Mouse (Mus musculus) heart, embryonic 11.5 days (tissue): ENCODE data around the gene Furin. TPM values are rescaled to one million over a fixed set of nuclear protein-coding genes. Genes with fewer than 3 reads are reported as not detected.

Experiments used
- ATAC-seq: fragments of 200-750 bp; cut with Nextera tagmentation; replicated peaks from 2 replicates; pipeline ENCODE4 v1.8.0; 2017; ENCODE audit warnings: moderate library complexity; ENCODE audit not compliant: insufficient number of reproducible peaks, low FRiP score, low TSS enrichment
- H3K27ac ChIP-seq: fragments of 300-500 bp; sonication (generic); 2 replicates; pipeline ENCODE4 v1.5.1; 2014; ENCODE audit warnings: mild to moderate bottlenecking, low read depth, low read length
- H3K27me3 ChIP-seq: fragments of 300-500 bp; sonication (generic); 2 replicates; pipeline ENCODE4 v1.6.1; 2014; ENCODE audit warnings: mild to moderate bottlenecking, low read length, mixed read lengths; ENCODE audit not compliant: control insufficient read depth, insufficient read depth
- H3K36me3 ChIP-seq: fragments of 300-500 bp; sonication (generic); 2 replicates; pipeline ENCODE4 v1.6.1; 2014; ENCODE audit warnings: mild to moderate bottlenecking, low read length, moderate library complexity, mixed read lengths; ENCODE audit not compliant: control insufficient read depth, insufficient read depth
- H3K4me1 ChIP-seq: fragments of 300-500 bp; sonication (generic); 2 replicates; pipeline ENCODE4 v1.6.1; 2014; ENCODE audit warnings: low read length; ENCODE audit not compliant: control insufficient read depth, insufficient read depth
- H3K4me2 ChIP-seq: fragments of 300-500 bp; sonication (generic); 2 replicates; pipeline ENCODE4 v1.6.1; 2014; ENCODE audit warnings: mild to moderate bottlenecking, moderate library complexity
- H3K4me3 ChIP-seq: fragments of 300-500 bp; sonication (generic); 2 replicates; pipeline ENCODE4 v1.5.1; 2014; ENCODE audit warnings: low read depth, low read length
- H3K9ac ChIP-seq: fragments of 300-500 bp; sonication (generic); 2 replicates; pipeline ENCODE4 v1.6.1; 2014; ENCODE audit warnings: mild to moderate bottlenecking, low read depth, low read length, moderate library complexity
- H3K9me3 ChIP-seq: fragments of 300-500 bp; sonication (generic); replicated peaks from 2 replicates; pipeline ENCODE4 v1.6.1; 2016; ENCODE audit warnings: low read length; ENCODE audit not compliant: control insufficient read depth
- WGBS: fragments of 180-500 bp; shearing (Covaris S2); extraction: QIAGEN DNeasy Blood & Tissue Kit; methylation state at CpG from one replicate; pipeline ENCODE4 v1.1.7; 2014; ENCODE audit not compliant: insufficient replicate concordance; 5-methylcytosine and 5-hydroxymethylcytosine counted together
- polyA plus RNA-seq: library from polyadenylated mRNA; unstranded; fragments of >200 nt; fragmentation: Nextera tagmentation; extraction: Ambion mirVana; gene quantifications from 2 replicates; pipeline ENCODE4 v1.2.1, GENCODE M21; 2014

Gene Furin
- polyA plus RNA-seq, 1 experiment from 2014 or later: 23.5 TPM

- no peak overlapping the region for H3K4me2 ChIP-seq
- no peaks in the 10 kb centered on the region for H3K36me3 ChIP-seq
- H3K9me3 ChIP-seq: no peaks in the 10 kb centered on the region
- no peak for ATAC-seq
- no peak overlapping the region; the same call in 1 of the 2 replicates for H3K4me3 ChIP-seq
- peaks cover 2% of the 10 kb centered on the region; the same call in 1 of the 2 replicates for H3K27me3 ChIP-seq
- 84% methylated on average over 3 of the region's 3 CpGs for WGBS
- no peak overlapping the region for H3K27ac ChIP-seq
- peaks cover 12% of the 10 kb centered on the region for H3K4me1 ChIP-seq
- H3K9ac ChIP-seq: no peak overlapping the region
These were observed 30.5 kb downstream of the Furin start for GRCm38 (mm10) chr7:80374733-80375132.

GRCm38 (mm10) chr7:80374280-80374679 lies 31.0 kb downstream of the Furin start:
- 57% methylated on average over 3 of the region's 3 CpGs for WGBS
- H3K9ac ChIP-seq: no peak overlapping the region
- peaks cover 17% of the 10 kb centered on the region for H3K4me1 ChIP-seq
- H3K9me3 ChIP-seq: no peaks in the 10 kb centered on the region
- H3K36me3 ChIP-seq: no peaks in the 10 kb centered on the region
- no peak overlapping the region for H3K27ac ChIP-seq
- no peak for ATAC-seq
- H3K27me3 ChIP-seq: peaks cover 2% of the 10 kb centered on the region; the same call in 1 of the 2 replicates
- no peak overlapping the region for H3K4me3 ChIP-seq
- H3K4me2 ChIP-seq: no peak overlapping the region

GRCm38 (mm10) chr7:80373850-80374249 lies 31.4 kb downstream of the Furin start:
- Histone ChIP-seq H3K27ac (no peak overlapping the region), H3K9ac (no peak overlapping the region), H3K4me1 (peaks cover 18% of the 10 kb centered on the region), H3K27me3 (peaks cover 2% of the 10 kb centered on the region; the same call in 1 of the 2 replicates), H3K4me2 (no peak overlapping the region), H3K4me3 (no peak overlapping the region), H3K36me3 (no peaks in the 10 kb centered on the region), H3K9me3 (no peaks in the 10 kb centered on the region)
- no peak for ATAC-seq
- WGBS: 83% methylated on average over 12 of the region's 12 CpGs

GRCm38 (mm10) chr7:80373352-80373751 lies 31.9 kb downstream of the Furin start:
- Histone ChIP-seq H3K36me3 (peaks cover under 1% of the 10 kb centered on the region; the same call in 1 of the 2 replicates), H3K4me1 (peaks cover 19% of the 10 kb centered on the region), H3K9me3 (no peaks in the 10 kb centered on the region), H3K4me3 (no peak overlapping the region), H3K4me2 (no peak overlapping the region), H3K27me3 (peaks cover 2% of the 10 kb centered on the region; the same call in 1 of the 2 replicates), H3K27ac (no peak overlapping the region), H3K9ac (no peak overlapping the region)
- no peak for ATAC-seq
- 75% methylated on average over 4 of the region's 4 CpGs for WGBS

DNA sequence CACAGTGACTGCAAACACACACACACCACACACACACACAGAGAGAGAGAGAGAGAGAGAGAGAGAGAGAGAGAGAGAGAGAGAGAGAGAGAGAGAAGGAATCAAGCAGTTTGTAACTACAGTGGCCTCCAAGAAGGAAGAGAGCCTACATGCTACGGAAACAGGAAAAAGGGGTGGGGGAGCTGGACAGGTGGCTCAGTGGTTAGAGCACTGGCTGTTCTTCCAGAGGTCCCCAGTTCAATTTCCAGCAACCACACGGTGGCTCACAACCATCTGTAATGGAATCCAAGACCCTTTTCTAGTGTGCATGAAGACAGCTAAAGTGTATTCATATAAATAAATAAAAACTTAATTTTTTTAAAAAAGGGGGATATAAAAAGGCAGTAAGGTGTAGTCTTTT lies 32.6 kb downstream of the Furin start:
- no peak overlapping the region for H3K4me3 ChIP-seq
- H3K36me3 ChIP-seq: peaks cover 7% of the 10 kb centered on the region; the same call in 1 of the 2 replicates
- WGBS: 42% methylated on average over 2 of the region's 2 CpGs
- no peaks in the 10 kb centered on the region for H3K9me3 ChIP-seq
- ATAC-seq: no peak
- H3K4me2 ChIP-seq: no peak overlapping the region
- H3K9ac ChIP-seq: no peak overlapping the region
- H3K27me3 ChIP-seq: peaks cover 2% of the 10 kb centered on the region; the same call in 1 of the 2 replicates
- peaks cover 20% of the 10 kb centered on the region for H3K4me1 ChIP-seq
- H3K27ac ChIP-seq: no peak overlapping the region

GRCm38 (mm10) chr7:80372166-80372565 lies 33.1 kb downstream of the Furin start:
- Histone ChIP-seq H3K4me3 (no peak overlapping the region), H3K27ac (no peak overlapping the region), H3K4me1 (peaks cover 20% of the 10 kb centered on the region), H3K27me3 (peaks cover 2% of the 10 kb centered on the region; the same call in 1 of the 2 replicates), H3K9ac (no peak overlapping the region), H3K36me3 (peaks cover 8% of the 10 kb centered on the region; the same call in 1 of the 2 replicates), H3K4me2 (no peak overlapping the region), H3K9me3 (no peaks in the 10 kb centered on the region)
- WGBS: 43% methylated on average over 3 of the region's 3 CpGs
- ATAC-seq: no peak

DNA sequence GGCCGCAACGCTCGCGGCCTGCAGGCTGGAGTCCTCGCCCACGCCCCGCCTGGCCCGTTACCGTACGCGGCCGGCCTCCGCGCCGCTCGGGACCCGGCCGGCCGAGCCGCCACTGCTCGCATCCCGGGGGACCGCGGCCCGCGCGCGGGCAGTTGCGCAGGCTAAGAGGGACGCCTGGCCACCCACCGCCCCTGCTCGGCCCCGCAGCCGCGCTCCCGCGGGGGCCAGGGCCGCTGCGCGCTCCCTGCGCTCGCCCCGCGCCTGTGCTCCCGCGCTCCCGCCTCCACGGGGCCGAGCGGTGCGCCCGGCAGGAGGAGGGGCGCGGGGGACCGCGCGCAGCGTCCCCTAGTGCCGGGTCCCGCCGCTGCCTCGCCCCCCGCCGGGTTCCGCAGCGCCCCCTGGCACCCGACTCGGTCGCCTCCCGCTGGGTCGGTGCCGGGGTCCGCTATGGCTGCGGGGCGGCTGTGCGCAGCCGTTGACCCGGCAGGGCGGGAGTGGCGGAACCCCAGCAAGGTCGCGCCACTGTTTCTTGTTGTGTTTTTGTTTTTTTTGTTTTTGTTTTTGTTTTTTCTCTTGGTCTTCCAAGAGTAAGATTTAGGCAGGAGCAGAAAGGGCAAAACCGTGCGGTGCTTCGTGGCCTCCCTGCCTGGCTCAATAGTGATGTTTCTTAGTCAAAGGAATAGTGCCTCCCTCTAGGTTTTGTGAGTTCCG lies 34.0 kb downstream of the Furin start, which contains the start of gene Man2a2:
Gene Man2a2 (minus strand): TSS at position 335 of the 711 bp plus-strand sequence.
- peak within 1 kb of the TSS; percentile 85 for H3K9ac ChIP-seq
- under 1% methylated on average over 75 of the region's 86 CpGs for WGBS
- peak within 1 kb of the TSS; percentile 87 for H3K4me3 ChIP-seq
- H3K4me2 ChIP-seq: peak within 1 kb of the TSS; percentile 82
- H3K9me3 ChIP-seq: no peaks in the 10 kb centered on the region
- peaks cover 20% of the 10 kb centered on the region for H3K4me1 ChIP-seq
- H3K27me3 ChIP-seq: peaks cover 2% of the 10 kb centered on the region; the same call in 1 of the 2 replicates
- peak within 1 kb of the TSS; percentile 65 for H3K27ac ChIP-seq
- ATAC-seq: peak; percentile 36; the same call in 1 of the 2 replicates
- peaks cover 15% of the 10 kb centered on the region; the same call in 1 of the 2 replicates for H3K36me3 ChIP-seq

DNA sequence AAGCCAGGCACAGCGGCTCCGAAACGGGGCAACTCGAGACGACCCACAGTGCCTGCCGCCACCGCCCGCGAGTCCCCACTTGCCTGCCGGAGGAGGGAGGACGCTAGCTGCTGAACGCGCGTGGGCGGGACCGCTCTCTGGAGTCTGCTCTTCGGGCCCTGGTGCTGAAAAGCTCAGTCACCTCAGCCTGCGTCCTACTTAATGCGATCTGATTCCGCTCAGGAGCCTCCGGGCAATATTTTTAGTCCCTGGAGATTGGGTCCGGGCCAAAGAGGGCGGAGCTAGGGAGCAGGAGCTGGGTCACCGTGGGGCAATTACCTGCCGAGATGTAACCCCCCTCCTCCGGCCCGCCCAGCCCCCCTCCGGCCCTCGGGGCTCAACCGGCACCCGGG lies 34.6 kb downstream of the Furin start:
- H3K4me2 ChIP-seq: peak overlapping the region; percentile 82
- H3K4me1 ChIP-seq: peaks cover 20% of the 10 kb centered on the region
- H3K36me3 ChIP-seq: peaks cover 16% of the 10 kb centered on the region; the same call in 1 of the 2 replicates
- ATAC-seq: peak; percentile 41
- peak overlapping the region; percentile 65 for H3K27ac ChIP-seq
- H3K9me3 ChIP-seq: no peaks in the 10 kb centered on the region
- 0 out of 2 replicates have a peak, but pooled peaks cover 2% of the 10 kb centered on the region for H3K27me3 ChIP-seq
- under 1% methylated on average over 29 of the region's 31 CpGs for WGBS
- peak overlapping the region; percentile 85 for H3K9ac ChIP-seq
- H3K4me3 ChIP-seq: peak overlapping the region; percentile 87
